Mouse (Mus musculus) forebrain, embryonic 12.5 days (tissue): Measurements from ENCODE around the gene Atp1a4. TPM values are rescaled to one million over a fixed set of nuclear protein-coding genes. Genes with fewer than 3 reads are reported as not detected.

Experiments used
- ATAC-seq: fragments of 200-750 bp; cut with Nextera tagmentation; 2 replicates; pipeline ENCODE4 v1.8.0; 2017; ENCODE audit warnings: moderate TSS enrichment; ENCODE audit not compliant: low FRiP score
- H3K27ac ChIP-seq: fragments of 300-500 bp; sonication (generic); 2 replicates; pipeline ENCODE4 v1.5.1; 2016; ENCODE audit warnings: mild to moderate bottlenecking
- H3K27me3 ChIP-seq: fragments of 300-500 bp; sonication (generic); 2 replicates; pipeline ENCODE4 v1.6.1; 2016; ENCODE audit warnings: mild to moderate bottlenecking
- H3K36me3 ChIP-seq: fragments of 300-500 bp; sonication (generic); replicated peaks from 2 replicates; pipeline ENCODE4 v1.6.1; 2016; ENCODE audit warnings: mild to moderate bottlenecking
- H3K4me1 ChIP-seq: fragments of 300-500 bp; sonication (generic); 2 replicates; pipeline ENCODE4 v1.6.1; 2016
- H3K4me2 ChIP-seq: fragments of 300-500 bp; sonication (generic); 2 replicates; pipeline ENCODE4 v1.6.1; 2016; ENCODE audit warnings: mild to moderate bottlenecking, moderate library complexity
- H3K4me3 ChIP-seq: fragments of 300-500 bp; sonication (generic); replicated peaks from 2 replicates; pipeline ENCODE4 v1.5.1; 2016; ENCODE audit warnings: mild to moderate bottlenecking
- H3K9ac ChIP-seq: fragments of 300-500 bp; sonication (generic); 2 replicates; pipeline ENCODE4 v1.6.1; 2016; ENCODE audit warnings: mild to moderate bottlenecking
- H3K9me3 ChIP-seq: fragments of 300-500 bp; sonication (generic); 2 replicates; pipeline ENCODE4 v1.6.1; 2016
- WGBS: fragments of 180-500 bp; shearing (Covaris S2); methylation state at CpG from one replicate; pipeline ENCODE4 v1.1.7; 2016; 5-methylcytosine and 5-hydroxymethylcytosine counted together
- polyA plus RNA-seq: library from polyadenylated mRNA; unstranded; fragments of >200 nt; fragmentation: Nextera tagmentation; extraction: Ambion mirVana; gene quantifications from 2 replicates; pipeline ENCODE4 v1.2.1, GENCODE M21; 2016

Gene Atp1a4
- polyA plus RNA-seq, 1 experiment from 2014 or later, result 0.06 TPM

DNA sequence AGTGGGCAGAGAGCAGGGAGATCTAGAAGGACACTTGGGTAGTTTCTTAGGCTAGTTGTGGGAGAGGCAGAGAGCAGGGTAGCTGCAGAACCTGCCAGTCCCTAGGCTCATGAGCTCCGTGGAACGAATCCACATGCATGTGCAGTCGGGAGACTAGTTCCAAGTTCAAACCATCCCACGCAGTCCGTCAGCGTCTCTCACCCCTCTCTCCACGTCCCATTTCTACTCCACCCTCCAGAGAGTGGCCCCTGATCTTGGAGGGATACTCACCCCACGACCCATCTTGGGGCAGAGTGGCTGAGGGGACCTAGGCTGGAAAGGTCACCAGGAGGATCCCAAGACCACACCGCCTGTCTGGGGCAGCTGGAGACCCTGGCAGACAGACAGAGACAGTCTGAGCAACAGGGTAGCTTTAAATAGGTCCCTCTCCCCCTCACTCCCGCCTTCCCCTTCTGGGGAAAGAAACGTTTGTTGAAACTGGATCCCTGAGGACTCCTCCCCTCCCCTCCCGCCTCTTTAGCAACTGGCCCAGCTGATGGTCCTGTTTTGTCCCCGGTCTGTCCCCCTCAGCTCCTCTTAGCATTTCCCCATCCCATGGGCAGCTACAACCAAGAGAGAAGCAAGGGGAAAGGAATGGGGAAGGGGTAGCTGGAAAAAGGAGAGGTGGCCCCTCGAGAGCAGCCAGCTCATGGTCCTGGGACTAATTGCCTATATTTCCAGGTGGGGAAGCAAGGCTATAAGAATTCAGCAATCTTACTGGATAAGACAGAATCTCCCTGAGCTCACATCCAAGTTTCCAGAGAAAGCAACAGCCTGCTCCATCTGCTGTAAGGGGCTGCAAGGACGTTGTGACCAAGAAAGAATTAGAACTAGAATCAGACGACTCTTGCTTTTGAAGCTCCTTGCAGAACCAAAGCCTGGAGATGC lies 39.7 kb upstream of the Atp1a4 start, which contains the start of gene Atp1a2:
Atp1a2 (minus strand) TSS at position 454 of the 927 bp plus-strand sequence.
- Histone ChIP-seq H3K4me2 (peak within 1 kb of the TSS; percentile 40), H3K27me3 (peaks cover 9% of the 10 kb centered on the region; the same call in 1 of the 2 replicates), H3K9ac (0 out of 2 replicates have a peak within 1 kb of the TSS, but pooled peaks have one; percentile 8), H3K4me1 (peaks cover 59% of the 10 kb centered on the region), H3K36me3 (no peaks in the 10 kb centered on the region), H3K4me3 (peak within 1 kb of the TSS; percentile 19), H3K27ac (peak within 1 kb of the TSS; percentile 59), H3K9me3 (no peaks in the 10 kb centered on the region)
- WGBS, result 11% methylated on average over 15 of the region's 16 CpGs
- ATAC-seq, result peak; percentile 42

DNA sequence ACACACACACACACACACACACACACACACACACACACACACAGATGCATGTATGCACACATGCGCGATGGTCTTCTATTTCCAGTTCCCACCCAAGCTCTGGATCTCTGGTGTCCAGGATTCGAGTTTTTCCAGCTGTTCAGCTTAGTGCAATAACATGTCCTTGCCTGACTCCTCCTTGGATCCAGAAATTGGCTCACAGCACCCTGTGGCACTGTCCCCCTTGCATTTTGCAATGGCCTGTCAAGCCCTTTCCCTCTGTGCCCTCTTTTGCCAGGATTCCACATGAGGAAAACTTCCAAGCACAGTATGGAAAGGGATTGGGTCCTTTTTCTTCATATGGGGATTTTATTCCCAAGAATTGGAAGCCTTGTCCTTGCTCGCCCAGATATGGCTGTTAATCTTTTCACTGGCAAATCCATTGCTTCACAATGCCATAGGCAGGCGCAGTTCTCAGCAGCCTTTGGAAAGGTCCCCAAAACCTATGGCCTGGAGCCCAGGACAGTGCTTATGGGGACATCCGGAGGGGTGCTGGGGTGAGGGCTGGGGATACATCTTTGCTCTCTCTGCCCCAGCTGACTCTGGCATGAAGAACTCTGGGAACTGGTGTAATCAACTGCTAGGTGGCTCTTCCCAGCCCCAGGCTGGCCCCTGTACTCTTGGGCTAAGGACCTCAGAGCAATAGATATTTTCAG lies 38.7 kb upstream of the Atp1a4 start:
- Histone ChIP-seq H3K4me1 (peaks cover 51% of the 10 kb centered on the region), H3K9ac (no peak overlapping the region), H3K9me3 (no peaks in the 10 kb centered on the region), H3K36me3 (no peaks in the 10 kb centered on the region), H3K4me2 (peak overlapping the region; percentile 40; the same call in 1 of the 2 replicates), H3K27me3 (peaks cover 9% of the 10 kb centered on the region; the same call in 1 of the 2 replicates), H3K27ac (peak overlapping the region; percentile 59), H3K4me3 (peak overlapping the region; percentile 19)
- 80% methylated on average over 6 of the region's 6 CpGs for WGBS
- no peak for ATAC-seq

DNA sequence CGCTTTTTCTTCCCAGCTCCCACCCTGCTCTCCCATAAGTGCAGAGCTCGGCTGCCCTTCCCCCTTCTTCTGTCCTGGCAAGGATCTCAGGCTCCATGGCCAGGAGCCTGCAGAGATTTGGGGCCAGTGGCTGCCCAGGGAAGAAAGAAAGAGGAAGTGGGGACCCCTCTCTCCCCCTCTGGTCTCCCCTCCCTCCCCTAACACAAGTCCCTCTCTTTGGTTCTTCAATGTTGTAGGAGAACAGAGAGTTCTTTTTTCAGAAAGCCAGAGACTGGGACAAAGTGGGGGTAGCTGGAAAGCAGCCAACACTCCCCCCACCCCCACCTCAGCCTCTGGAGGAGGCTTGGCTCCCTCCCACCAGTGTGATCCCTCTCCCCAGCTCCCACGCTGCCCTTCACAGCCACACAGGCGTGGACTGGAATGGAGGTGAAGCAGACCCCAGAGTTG lies 37.6 kb upstream of the Atp1a4 start:
- peaks cover 40% of the 10 kb centered on the region for H3K4me1 ChIP-seq
- H3K9me3 ChIP-seq, result no peaks in the 10 kb centered on the region
- H3K4me2 ChIP-seq, result peak overlapping the region; percentile 40; the same call in 1 of the 2 replicates
- H3K36me3 ChIP-seq, result no peaks in the 10 kb centered on the region
- peak overlapping the region; percentile 71 for H3K27ac ChIP-seq
- ATAC-seq, result peak; percentile 59
- H3K4me3 ChIP-seq, result no peak overlapping the region
- H3K27me3 ChIP-seq, result peaks cover 9% of the 10 kb centered on the region; the same call in 1 of the 2 replicates
- WGBS, result 34% methylated on average over 4 of the region's 4 CpGs
- H3K9ac ChIP-seq, result no peak overlapping the region

- Histone ChIP-seq H3K4me2 (no peak overlapping the region), H3K4me1 (peaks cover 40% of the 10 kb centered on the region), H3K27me3 (peaks cover 6% of the 10 kb centered on the region; the same call in 1 of the 2 replicates), H3K9me3 (no peaks in the 10 kb centered on the region), H3K9ac (no peak overlapping the region), H3K36me3 (no peaks in the 10 kb centered on the region), H3K27ac (no peak overlapping the region), H3K4me3 (no peak overlapping the region)
- WGBS, result 88% methylated on average over 11 of the region's 11 CpGs
- no peak for ATAC-seq
These were observed 35.2 kb upstream of the Atp1a4 start for GRCm38 (mm10) chr1:172293449-172293848.

- no peaks in the 10 kb centered on the region for H3K36me3 ChIP-seq
- 83% methylated on average over 2 of the region's 2 CpGs for WGBS
These were observed 34.7 kb upstream of the Atp1a4 start for GRCm38 (mm10) chr1:172292880-172293279.

GRCm38 (mm10) chr1:172289617-172289946 lies 31.4 kb upstream of the Atp1a4 start:
- Histone ChIP-seq H3K27me3 (no peaks in the 10 kb centered on the region), H3K36me3 (no peaks in the 10 kb centered on the region), H3K9me3 (no peaks in the 10 kb centered on the region), H3K4me3 (no peak overlapping the region), H3K27ac (no peak overlapping the region), H3K9ac (no peak overlapping the region), H3K4me2 (no peak overlapping the region), H3K4me1 (peaks cover 3% of the 10 kb centered on the region; the same call in 1 of the 2 replicates)
- WGBS, result 88% methylated on average over 3 of the region's 3 CpGs
- no peak for ATAC-seq

More at GRCm38 (mm10) chr1:172292880-172293279, 34.7 kb upstream of the Atp1a4 start:
- no peaks in the 10 kb centered on the region for H3K9me3 ChIP-seq
- H3K9ac ChIP-seq, result no peak overlapping the region
- no peak overlapping the region for H3K27ac ChIP-seq
- no peak overlapping the region for H3K4me2 ChIP-seq
- ATAC-seq, result no peak
- H3K27me3 ChIP-seq, result peaks cover 3% of the 10 kb centered on the region; the same call in 1 of the 2 replicates
- H3K4me1 ChIP-seq, result peaks cover 35% of the 10 kb centered on the region
- H3K4me3 ChIP-seq, result no peak overlapping the region

GRCm38 (mm10) chr1:172288900-172289616 lies 30.8 kb upstream of the Atp1a4 start:
- no peaks in the 10 kb centered on the region for H3K4me1 ChIP-seq
- H3K9me3 ChIP-seq, result no peaks in the 10 kb centered on the region
- no peaks in the 10 kb centered on the region for H3K36me3 ChIP-seq
- no peak overlapping the region for H3K9ac ChIP-seq
- H3K4me2 ChIP-seq, result no peak overlapping the region
- no peak overlapping the region for H3K27ac ChIP-seq
- ATAC-seq, result no peak
- no peak overlapping the region for H3K4me3 ChIP-seq
- no peaks in the 10 kb centered on the region for H3K27me3 ChIP-seq
- WGBS, result 93% methylated on average over 11 of the region's 11 CpGs

DNA sequence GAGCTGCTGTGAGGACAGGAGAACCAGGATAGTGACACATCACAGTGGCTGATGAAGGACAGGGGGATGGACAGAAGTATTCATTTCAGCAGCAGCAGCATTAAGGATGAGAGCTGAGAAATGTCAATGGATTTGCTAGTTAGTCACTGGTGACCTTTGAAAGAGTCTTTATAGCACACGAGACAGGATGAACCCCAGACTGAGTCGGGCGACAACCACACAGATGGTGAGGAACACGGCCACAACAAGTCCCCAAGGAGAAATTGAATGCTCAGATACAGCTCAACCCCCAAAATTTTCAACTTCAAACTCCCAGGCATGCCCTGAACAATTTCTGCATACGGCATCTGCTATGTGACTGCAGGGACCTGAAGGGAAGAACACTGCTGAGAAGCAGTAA lies 28.5 kb upstream of the Atp1a4 start:
- Histone ChIP-seq H3K36me3 (no peaks in the 10 kb centered on the region), H3K27me3 (no peaks in the 10 kb centered on the region), H3K4me2 (no peak overlapping the region), H3K4me3 (no peak overlapping the region), H3K9ac (no peak overlapping the region), H3K27ac (no peak overlapping the region), H3K9me3 (no peaks in the 10 kb centered on the region), H3K4me1 (no peaks in the 10 kb centered on the region)
- no peak for ATAC-seq
- 86% methylated on average over 5 of the region's 5 CpGs for WGBS

DNA sequence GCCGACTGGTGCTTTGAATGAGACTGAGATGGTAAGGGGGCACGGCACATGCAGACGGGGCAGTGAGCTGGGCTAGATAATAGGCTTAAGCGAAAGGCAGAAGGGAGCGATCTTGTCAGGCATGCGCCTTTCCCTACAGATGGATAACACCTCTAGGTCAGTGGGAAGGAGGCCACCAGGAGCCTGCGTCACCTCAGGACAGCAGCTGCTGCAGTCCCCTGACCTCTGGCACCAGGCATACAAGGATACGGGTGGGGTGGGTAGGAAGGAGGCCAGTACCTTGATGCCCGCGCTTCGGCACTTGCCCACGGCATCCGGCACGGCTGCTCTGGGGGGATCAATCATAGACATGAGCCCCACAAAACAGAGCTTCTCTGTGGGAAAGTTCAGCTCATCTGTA lies 26.0 kb upstream of the Atp1a4 start:
- Histone ChIP-seq H3K9ac (no peak overlapping the region), H3K27me3 (no peaks in the 10 kb centered on the region), H3K36me3 (no peaks in the 10 kb centered on the region), H3K4me3 (no peak overlapping the region), H3K4me1 (no peaks in the 10 kb centered on the region), H3K27ac (no peak overlapping the region), H3K9me3 (no peaks in the 10 kb centered on the region), H3K4me2 (no peak overlapping the region)
- WGBS, result 92% methylated on average over 14 of the region's 14 CpGs
- ATAC-seq, result no peak

- no peaks in the 10 kb centered on the region for H3K9me3 ChIP-seq
These were observed 24.9 kb upstream of the Atp1a4 start for GRCm38 (mm10) chr1:172283073-172283472.

GRCm38 (mm10) chr1:172281522-172282254 lies 23.5 kb upstream of the Atp1a4 start:
- H3K36me3 ChIP-seq, result no peaks in the 10 kb centered on the region; the same call in 1 of the 2 replicates
- no peak for ATAC-seq
- WGBS, result 79% methylated on average over 10 of the region's 10 CpGs
- no peak overlapping the region for H3K9ac ChIP-seq
- no peaks in the 10 kb centered on the region for H3K9me3 ChIP-seq
- no peak overlapping the region for H3K4me2 ChIP-seq
- H3K27ac ChIP-seq, result no peak overlapping the region
- no peaks in the 10 kb centered on the region for H3K4me1 ChIP-seq
- H3K27me3 ChIP-seq, result no peaks in the 10 kb centered on the region
- H3K4me3 ChIP-seq, result no peak overlapping the region

More at GRCm38 (mm10) chr1:172283073-172283472, 24.9 kb upstream of the Atp1a4 start:
- H3K4me3 ChIP-seq, result no peak overlapping the region
- no peaks in the 10 kb centered on the region for H3K4me1 ChIP-seq
- no peak overlapping the region for H3K9ac ChIP-seq
- no peaks in the 10 kb centered on the region; the same call in 1 of the 2 replicates for H3K36me3 ChIP-seq
- ATAC-seq, result no peak
- no peak overlapping the region for H3K27ac ChIP-seq
- no peak overlapping the region for H3K4me2 ChIP-seq
- no peaks in the 10 kb centered on the region for H3K27me3 ChIP-seq
- WGBS, result 84% methylated on average over 6 of the region's 6 CpGs
